Mouse (Mus musculus): ENCODE results near the gene Arhgap44. TPM values are rescaled to one million over a fixed set of nuclear protein-coding genes. Genes with fewer than 3 reads are reported as not detected.

Gene Arhgap44
- polyA plus RNA-seq, 1 experiment from 2014 or later: 5.6 TPM

DNA sequence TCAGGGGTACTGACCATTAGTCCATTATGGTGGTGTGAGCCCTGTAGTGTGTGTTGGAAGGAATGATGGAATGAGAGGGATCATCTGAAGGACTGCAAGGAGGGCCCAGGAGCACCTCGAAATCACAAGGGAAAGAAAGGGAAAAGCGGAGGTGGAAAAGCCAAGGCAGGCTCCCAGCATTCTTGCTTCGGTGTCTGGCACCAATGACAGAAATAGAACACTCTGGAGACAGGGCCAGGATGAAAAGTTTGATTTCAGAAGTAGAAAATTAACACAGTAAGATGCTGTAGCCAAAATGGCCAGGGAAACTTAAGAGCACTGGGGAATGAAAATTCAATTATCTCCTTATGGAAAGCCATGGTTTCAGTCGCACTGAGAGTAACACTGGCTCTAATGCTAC, 29.1 kb downstream of the Arhgap44 start:
- no peaks in the 10 kb centered on the region for H3K36me3 ChIP-seq (replicated peaks)
- no peak overlapping the region for H3K9ac ChIP-seq
- H3K9me3 ChIP-seq: no peaks in the 10 kb centered on the region
- 96% methylated on average over 4 of the region's 4 CpGs for WGBS
- H3K4me3 ChIP-seq (replicated peaks): no peak overlapping the region
- no peaks in the 10 kb centered on the region for H3K27me3 ChIP-seq
- no peak overlapping the region for H3K27ac ChIP-seq
- H3K4me2 ChIP-seq: no peak overlapping the region
- peaks cover 5% of the 10 kb centered on the region; the same call in 1 of the 2 replicates for H3K4me1 ChIP-seq
- ATAC-seq (ENCODE audit: low FRiP score): no peak

DNA sequence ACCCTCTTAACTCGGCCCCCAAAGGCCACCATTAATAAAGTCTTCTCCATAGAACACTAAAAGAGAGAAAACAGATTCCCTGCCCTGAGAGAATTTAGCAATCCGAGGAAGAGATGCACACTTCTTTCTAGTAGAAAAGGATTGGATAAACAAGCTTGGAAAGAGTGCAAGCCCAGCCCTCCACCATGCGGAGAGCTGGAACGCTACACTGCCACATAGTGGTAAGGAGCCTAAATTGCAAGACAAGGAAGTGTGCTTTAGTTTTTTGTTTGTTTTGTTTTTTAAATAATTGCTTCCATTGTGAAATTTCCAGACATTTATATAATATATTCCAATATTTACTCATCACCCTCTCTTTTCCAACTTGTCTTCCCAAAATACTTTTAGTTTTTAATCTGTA, 33.7 kb downstream of the Arhgap44 start:
- Histone ChIP-seq H3K9ac (no peak overlapping the region), H3K4me1 (peaks cover 14% of the 10 kb centered on the region), H3K9me3 (no peaks in the 10 kb centered on the region), H3K4me2 (no peak overlapping the region), H3K27ac (no peak overlapping the region), H3K36me3 (replicated peaks) (no peaks in the 10 kb centered on the region), H3K27me3 (no peaks in the 10 kb centered on the region), H3K4me3 (replicated peaks) (no peak overlapping the region)
- 90% methylated on average over 4 of the region's 4 CpGs for WGBS
- ATAC-seq (ENCODE audit: low FRiP score): no peak

DNA sequence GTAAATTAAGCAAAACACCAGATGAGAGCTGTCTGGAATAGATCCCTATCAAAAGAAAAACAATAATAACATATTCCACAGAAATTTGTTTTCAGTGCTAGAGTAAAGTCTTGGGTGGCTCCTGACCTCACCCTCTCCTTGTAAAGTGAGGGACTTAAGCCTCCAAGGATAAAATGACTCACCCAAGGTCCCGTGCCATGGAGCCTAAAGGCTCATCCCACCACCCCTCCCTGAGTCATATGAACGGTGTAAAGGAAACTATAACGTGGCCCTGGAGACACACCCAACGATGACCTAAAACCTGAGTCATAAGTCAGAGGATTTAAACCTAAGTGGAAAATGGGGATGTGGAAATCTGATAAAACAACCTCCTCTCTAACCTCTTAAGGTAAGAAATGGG, 34.1 kb downstream of the Arhgap44 start:
- H3K9me3 ChIP-seq: no peaks in the 10 kb centered on the region
- no peak overlapping the region for H3K4me3 ChIP-seq (replicated peaks)
- H3K27ac ChIP-seq: no peak overlapping the region
- 91% methylated on average over 4 of the region's 4 CpGs for WGBS
- H3K9ac ChIP-seq: no peak overlapping the region
- no peak for ATAC-seq (ENCODE audit: low FRiP score)
- H3K36me3 ChIP-seq (replicated peaks): no peaks in the 10 kb centered on the region
- H3K4me2 ChIP-seq: no peak overlapping the region
- peaks cover 14% of the 10 kb centered on the region for H3K4me1 ChIP-seq
- no peaks in the 10 kb centered on the region for H3K27me3 ChIP-seq

GRCm38 (mm10) chr11:65126566-65126965, 36.2 kb downstream of the Arhgap44 start:
- Histone ChIP-seq H3K27me3 (no peaks in the 10 kb centered on the region), H3K4me2 (no peak overlapping the region), H3K4me3 (replicated peaks) (no peak overlapping the region), H3K4me1 (peaks cover 14% of the 10 kb centered on the region), H3K9me3 (no peaks in the 10 kb centered on the region), H3K27ac (no peak overlapping the region), H3K36me3 (replicated peaks) (no peaks in the 10 kb centered on the region), H3K9ac (no peak overlapping the region)
- 71% methylated on average over 9 of the region's 9 CpGs for WGBS
- ATAC-seq (ENCODE audit: low FRiP score): no peak

- no peak overlapping the region for H3K27ac ChIP-seq
- no peak overlapping the region for H3K9ac ChIP-seq
- no peak overlapping the region for H3K4me2 ChIP-seq
- no peaks in the 10 kb centered on the region for H3K36me3 ChIP-seq (replicated peaks)
- H3K4me3 ChIP-seq (replicated peaks): no peak overlapping the region
- WGBS: 57% methylated on average over 8 of the region's 8 CpGs
- H3K27me3 ChIP-seq: no peaks in the 10 kb centered on the region
- ATAC-seq (ENCODE audit: low FRiP score): peak; percentile 89
- no peaks in the 10 kb centered on the region for H3K9me3 ChIP-seq
- peaks cover 14% of the 10 kb centered on the region for H3K4me1 ChIP-seq
Observed at GRCm38 (mm10) chr11:65124913-65125418, 37.8 kb downstream of the Arhgap44 start.

DNA sequence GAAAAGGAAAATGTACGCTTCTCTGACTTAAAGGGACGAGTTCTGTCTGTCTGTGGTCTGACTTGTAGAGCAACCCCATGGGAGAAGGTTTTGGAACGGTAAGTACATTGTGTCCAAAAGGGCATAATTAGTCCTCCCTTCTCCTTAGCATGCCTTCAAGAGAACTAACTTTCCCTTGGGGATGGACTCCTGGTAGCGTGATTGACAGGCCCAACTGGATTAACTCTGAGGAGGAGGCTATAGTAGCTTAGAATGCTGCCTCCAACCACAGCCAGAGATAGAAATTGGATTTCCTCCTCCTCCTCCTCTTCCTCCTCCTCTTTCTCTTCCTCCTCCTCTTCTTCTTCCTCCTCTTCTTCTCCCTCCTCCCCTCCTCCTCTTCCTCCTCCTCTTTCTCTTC, 42.5 kb downstream of the Arhgap44 start:
- Histone ChIP-seq H3K4me1 (peaks cover 6% of the 10 kb centered on the region), H3K9ac (no peak overlapping the region), H3K36me3 (replicated peaks) (no peaks in the 10 kb centered on the region), H3K9me3 (no peaks in the 10 kb centered on the region), H3K27me3 (no peaks in the 10 kb centered on the region), H3K4me2 (no peak overlapping the region), H3K4me3 (replicated peaks) (no peak overlapping the region), H3K27ac (no peak overlapping the region)
- WGBS: 82% methylated on average over 4 of the region's 4 CpGs
- ATAC-seq (ENCODE audit: low FRiP score): no peak

DNA sequence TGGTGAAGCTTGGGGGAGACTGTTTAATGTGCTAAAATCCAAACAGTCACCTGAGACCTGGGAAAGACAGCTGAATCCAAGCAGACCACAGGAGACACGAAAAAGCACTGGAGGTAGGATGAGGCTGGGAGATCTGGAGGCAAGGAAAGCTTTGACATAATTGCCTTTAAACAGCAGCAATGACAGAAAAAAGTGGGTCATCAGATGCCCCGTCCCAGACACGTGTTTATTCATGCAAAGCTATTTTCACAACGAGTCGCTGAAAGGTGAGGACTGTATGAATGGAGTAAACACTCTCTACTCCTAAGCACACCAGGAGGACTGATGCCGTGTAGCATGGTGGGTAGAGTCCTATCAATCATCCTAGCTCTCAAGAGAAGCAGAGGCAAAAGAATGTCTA, 47.0 kb downstream of the Arhgap44 start:
- no peak overlapping the region for H3K4me2 ChIP-seq
- H3K9me3 ChIP-seq: no peaks in the 10 kb centered on the region
- no peaks in the 10 kb centered on the region for H3K36me3 ChIP-seq (replicated peaks)
- H3K4me3 ChIP-seq (replicated peaks): no peak overlapping the region
- H3K27me3 ChIP-seq: no peaks in the 10 kb centered on the region
- 88% methylated on average over 6 of the region's 6 CpGs for WGBS
- H3K9ac ChIP-seq: no peak overlapping the region
- H3K27ac ChIP-seq: no peak overlapping the region
- ATAC-seq (ENCODE audit: low FRiP score): no peak
- H3K4me1 ChIP-seq: no peaks in the 10 kb centered on the region; the same call in 1 of the 2 replicates

DNA sequence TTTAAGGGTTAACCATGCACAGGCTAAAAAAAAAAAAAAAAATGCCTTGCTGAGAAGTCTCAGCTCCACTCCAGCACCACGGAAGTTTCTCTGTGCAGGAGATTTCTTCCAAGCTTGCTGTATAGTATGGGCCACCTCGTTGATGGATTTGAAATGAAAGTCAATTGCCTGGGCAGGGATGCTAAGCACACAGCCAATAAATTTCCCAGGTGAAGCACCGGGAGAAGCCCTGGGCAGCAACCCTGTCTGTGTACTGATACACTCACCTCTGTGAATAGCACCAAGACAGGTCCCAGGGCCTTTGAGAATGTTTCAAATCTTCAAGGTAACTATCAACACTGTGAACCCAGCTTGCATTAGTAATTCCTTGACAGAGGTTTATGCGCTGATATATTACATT, 50.7 kb downstream of the Arhgap44 start:
- no peaks in the 10 kb centered on the region for H3K27me3 ChIP-seq
- 68% methylated on average over 4 of the region's 4 CpGs for WGBS
- H3K9me3 ChIP-seq: no peaks in the 10 kb centered on the region
- peaks cover 6% of the 10 kb centered on the region; the same call in 1 of the 2 replicates for H3K4me1 ChIP-seq
- H3K4me3 ChIP-seq (replicated peaks): no peak overlapping the region
- H3K4me2 ChIP-seq: no peak overlapping the region
- ATAC-seq (ENCODE audit: low FRiP score): no peak
- no peak overlapping the region for H3K27ac ChIP-seq
- no peak overlapping the region for H3K9ac ChIP-seq
- no peaks in the 10 kb centered on the region for H3K36me3 ChIP-seq (replicated peaks)

DNA sequence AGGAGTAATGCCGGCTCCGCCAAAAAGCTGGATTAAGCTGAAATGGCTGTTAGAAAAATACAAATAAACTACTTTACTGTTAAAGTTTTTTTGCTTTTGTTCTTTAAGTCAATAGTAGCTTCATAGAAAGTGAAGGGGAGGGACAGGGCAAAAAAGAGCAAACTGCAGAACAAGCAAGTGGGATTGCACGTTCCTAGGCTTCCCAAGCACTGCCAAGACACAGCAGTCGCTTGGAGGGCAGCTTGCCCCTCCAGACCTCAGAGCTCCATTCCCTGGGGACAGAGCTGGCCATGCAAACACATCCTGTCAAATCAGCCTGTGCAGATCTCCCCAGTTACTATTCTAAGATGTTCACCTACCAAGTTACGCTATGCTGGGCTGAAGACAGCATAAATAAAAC, 51.1 kb downstream of the Arhgap44 start:
- Histone ChIP-seq H3K9me3 (no peaks in the 10 kb centered on the region), H3K27ac (no peak overlapping the region), H3K4me1 (peaks cover 6% of the 10 kb centered on the region; the same call in 1 of the 2 replicates), H3K4me2 (no peak overlapping the region), H3K27me3 (no peaks in the 10 kb centered on the region), H3K4me3 (replicated peaks) (no peak overlapping the region), H3K9ac (no peak overlapping the region), H3K36me3 (replicated peaks) (no peaks in the 10 kb centered on the region)
- 67% methylated on average over 5 of the region's 5 CpGs for WGBS
- ATAC-seq (ENCODE audit: low FRiP score): no peak

GRCm38 (mm10) chr11:65110058-65110457, 52.7 kb downstream of the Arhgap44 start:
- no peak overlapping the region for H3K4me3 ChIP-seq (replicated peaks)
- H3K36me3 ChIP-seq (replicated peaks): no peaks in the 10 kb centered on the region
- H3K4me2 ChIP-seq: no peak overlapping the region
- H3K9me3 ChIP-seq: no peaks in the 10 kb centered on the region
- peaks cover 6% of the 10 kb centered on the region; the same call in 1 of the 2 replicates for H3K4me1 ChIP-seq
- no peak overlapping the region for H3K9ac ChIP-seq
- no peak overlapping the region for H3K27ac ChIP-seq
- no peaks in the 10 kb centered on the region for H3K27me3 ChIP-seq
- WGBS: 52% methylated on average over 10 of the region's 10 CpGs
- no peak for ATAC-seq (ENCODE audit: low FRiP score)

GRCm38 (mm10) chr11:65107734-65108171, 55.0 kb downstream of the Arhgap44 start:
- Histone ChIP-seq H3K4me2 (no peak overlapping the region), H3K9me3 (no peaks in the 10 kb centered on the region), H3K4me3 (replicated peaks) (no peak overlapping the region), H3K27me3 (no peaks in the 10 kb centered on the region), H3K4me1 (peaks cover 6% of the 10 kb centered on the region; the same call in 1 of the 2 replicates), H3K27ac (0 out of 2 replicates have a peak overlapping the region, but pooled peaks have one; percentile 1), H3K9ac (no peak overlapping the region; the same call in 1 of the 2 replicates), H3K36me3 (replicated peaks) (no peaks in the 10 kb centered on the region)
- ATAC-seq (ENCODE audit: low FRiP score): no peak
- WGBS: 75% methylated on average over 5 of the region's 5 CpGs

- Histone ChIP-seq H3K9me3 (no peaks in the 10 kb centered on the region), H3K4me1 (peaks cover 6% of the 10 kb centered on the region; the same call in 1 of the 2 replicates), H3K27me3 (no peaks in the 10 kb centered on the region), H3K4me3 (replicated peaks) (no peak overlapping the region), H3K4me2 (no peak overlapping the region), H3K27ac (0 out of 2 replicates have a peak overlapping the region, but pooled peaks have one; percentile 1), H3K36me3 (replicated peaks) (no peaks in the 10 kb centered on the region), H3K9ac (no peak overlapping the region; the same call in 1 of the 2 replicates)
- 79% methylated on average over 4 of the region's 4 CpGs for WGBS
- ATAC-seq (ENCODE audit: low FRiP score): no peak
Observed at GRCm38 (mm10) chr11:65107151-65107550, 55.6 kb downstream of the Arhgap44 start.

- no peaks in the 10 kb centered on the region for H3K9me3 ChIP-seq
- H3K27me3 ChIP-seq: no peaks in the 10 kb centered on the region
- H3K4me3 ChIP-seq (replicated peaks): no peak overlapping the region
- H3K36me3 ChIP-seq (replicated peaks): no peaks in the 10 kb centered on the region
- no peak overlapping the region for H3K27ac ChIP-seq
- no peak overlapping the region for H3K4me2 ChIP-seq
- ATAC-seq (ENCODE audit: low FRiP score): no peak
- no peak overlapping the region for H3K9ac ChIP-seq
- H3K4me1 ChIP-seq: peaks cover 6% of the 10 kb centered on the region; the same call in 1 of the 2 replicates
- 96% methylated on average over 3 of the region's 3 CpGs for WGBS
Observed at GRCm38 (mm10) chr11:65104076-65104475, 58.7 kb downstream of the Arhgap44 start.

Measured in forebrain, embryonic 12.5 days (tissue).